Mouse (Mus musculus): Measurements from ENCODE around the gene Sorbs1. TPM values are rescaled to one million over a fixed set of nuclear protein-coding genes. Genes with fewer than 3 reads are reported as not detected.

Sorbs1 gene
- polyA plus RNA-seq, 1 experiment from 2014 or later, result 47.9 TPM

DNA sequence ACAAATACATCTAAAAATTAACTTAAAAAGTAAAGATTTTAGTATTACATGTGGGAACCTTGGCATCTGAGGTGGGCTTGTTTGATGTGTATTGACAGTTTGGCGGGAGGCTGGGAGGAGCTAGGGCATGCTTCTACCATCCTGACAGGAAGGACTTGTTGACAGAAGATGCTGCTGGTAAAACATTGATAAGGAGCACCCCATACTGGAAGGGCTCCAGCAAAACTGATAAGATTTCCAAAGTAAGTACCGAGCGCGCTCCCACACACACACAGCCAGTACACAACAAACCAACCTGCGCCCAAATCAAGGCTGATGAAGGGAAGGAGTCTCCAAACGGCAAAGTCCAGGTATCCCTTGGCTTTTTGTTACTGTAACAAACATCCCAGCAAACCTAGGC is 22.9 kb upstream of the Sorbs1 start:
- DNase-seq (ENCODE audit: low spot score), result no peak
- Histone ChIP-seq H3K36me3 (no peaks in the 10 kb centered on the region), H3K4me3 (no peak overlapping the region), H3K27ac (replicated peaks) (no peak overlapping the region), H3K9me3 (replicated peaks) (no peaks in the 10 kb centered on the region), H3K4me1 (no peaks in the 10 kb centered on the region), H3K27me3 (ENCODE audit: low read depth, poor library complexity, severe bottlenecking) (no peaks in the 10 kb centered on the region)
- WGBS, result 94% methylated on average over 6 of the region's 6 CpGs

GRCm38 (mm10) chr19:40532525-40532924 is 18.9 kb upstream of the Sorbs1 start:
- WGBS, result 83% methylated on average over 5 of the region's 5 CpGs

GRCm38 (mm10) chr19:40530323-40530722 is 16.7 kb upstream of the Sorbs1 start:
- DNase-seq (ENCODE audit: low spot score), result no peak
- H3K9me3 ChIP-seq (replicated peaks), result no peaks in the 10 kb centered on the region
- 91% methylated on average over 2 of the region's 2 CpGs for WGBS
- no peaks in the 10 kb centered on the region for H3K4me1 ChIP-seq
- no peaks in the 10 kb centered on the region for H3K36me3 ChIP-seq
- no peak overlapping the region for H3K27ac ChIP-seq (replicated peaks)
- H3K27me3 ChIP-seq (ENCODE audit: low read depth, poor library complexity, severe bottlenecking), result no peaks in the 10 kb centered on the region
- no peak overlapping the region for H3K4me3 ChIP-seq

More at GRCm38 (mm10) chr19:40532525-40532924, 18.9 kb upstream of the Sorbs1 start:
- DNase-seq (ENCODE audit: low spot score), result no peak
- Histone ChIP-seq H3K9me3 (replicated peaks) (no peaks in the 10 kb centered on the region), H3K4me1 (no peaks in the 10 kb centered on the region), H3K27me3 (ENCODE audit: low read depth, poor library complexity, severe bottlenecking) (no peaks in the 10 kb centered on the region), H3K27ac (replicated peaks) (no peak overlapping the region), H3K4me3 (no peak overlapping the region), H3K36me3 (no peaks in the 10 kb centered on the region)

GRCm38 (mm10) chr19:40528254-40528653 is 14.7 kb upstream of the Sorbs1 start:
- Histone ChIP-seq H3K4me1 (no peaks in the 10 kb centered on the region; the same call in 1 of the 2 replicates), H3K27me3 (ENCODE audit: low read depth, poor library complexity, severe bottlenecking) (no peaks in the 10 kb centered on the region), H3K9me3 (replicated peaks) (no peaks in the 10 kb centered on the region), H3K36me3 (no peaks in the 10 kb centered on the region), H3K4me3 (no peak overlapping the region), H3K27ac (replicated peaks) (no peak overlapping the region)
- no peak for DNase-seq (ENCODE audit: low spot score)

DNA sequence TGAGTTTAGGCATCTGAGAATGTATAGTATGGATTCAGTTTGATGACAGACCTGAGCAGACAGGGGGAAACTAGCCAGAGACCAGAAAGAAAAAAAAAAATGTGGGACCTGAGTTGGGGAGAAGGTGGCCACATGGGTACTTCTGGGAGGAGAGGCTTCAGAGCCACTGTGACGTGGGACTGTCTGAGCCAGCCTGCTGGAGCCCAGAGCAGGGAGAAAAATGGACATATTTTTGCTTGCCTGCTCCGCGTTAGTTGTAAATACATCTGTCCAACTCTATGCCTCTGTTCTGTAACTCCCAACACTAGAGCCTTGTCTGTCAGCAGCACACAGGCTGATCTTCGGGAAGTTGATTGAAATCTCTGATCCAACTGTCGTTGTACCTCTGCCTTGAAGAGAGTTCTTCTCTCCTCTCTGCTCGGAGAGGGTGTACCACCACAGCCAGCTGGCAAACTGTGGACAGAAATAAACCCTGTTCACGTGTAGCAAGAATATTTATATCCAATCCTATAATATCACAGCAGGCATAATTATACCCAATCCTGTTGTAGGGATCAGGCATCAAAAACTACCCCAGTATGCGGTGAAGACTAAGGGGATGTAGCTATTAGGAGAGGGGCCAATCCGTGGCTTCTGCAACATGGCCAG is 12.9 kb upstream of the Sorbs1 start:
- no peaks in the 10 kb centered on the region for H3K36me3 ChIP-seq
- no peaks in the 10 kb centered on the region for H3K9me3 ChIP-seq (replicated peaks)
- no peaks in the 10 kb centered on the region; the same call in 1 of the 2 replicates for H3K4me1 ChIP-seq
- DNase-seq (ENCODE audit: low spot score), result no peak
- H3K4me3 ChIP-seq, result no peak overlapping the region
- no peak overlapping the region for H3K27ac ChIP-seq (replicated peaks)
- H3K27me3 ChIP-seq (ENCODE audit: low read depth, poor library complexity, severe bottlenecking), result no peaks in the 10 kb centered on the region
- WGBS, result 89% methylated on average over 9 of the region's 9 CpGs

DNA sequence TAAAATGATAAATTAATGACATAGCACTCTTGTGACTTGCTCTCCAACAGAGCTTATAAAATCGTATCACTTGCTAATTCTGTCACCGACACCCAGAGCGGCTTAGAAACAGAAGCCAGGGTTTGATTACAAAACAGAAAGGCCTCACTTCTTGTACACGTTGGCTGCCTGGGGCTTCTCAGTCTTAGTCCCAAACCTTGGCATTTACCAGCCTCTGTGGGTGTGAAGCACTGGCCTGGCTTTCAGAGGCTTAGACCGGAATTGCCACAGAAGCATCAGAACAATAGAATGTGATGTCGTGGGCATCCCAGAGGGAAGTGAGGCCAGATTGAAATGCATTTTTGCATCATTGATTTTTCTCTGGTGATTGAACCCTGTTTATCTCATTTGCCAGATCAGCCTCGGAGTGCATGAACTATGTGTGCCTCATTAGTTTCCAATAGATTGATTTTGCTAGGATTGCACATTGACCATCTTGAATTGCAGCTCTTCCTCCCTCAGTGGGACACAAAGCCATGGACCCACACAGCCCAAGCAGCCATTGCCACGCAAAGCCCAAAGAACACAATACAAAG is 9.9 kb upstream of the Sorbs1 start:
- Histone ChIP-seq H3K27ac (replicated peaks) (no peak overlapping the region), H3K4me1 (no peaks in the 10 kb centered on the region; the same call in 1 of the 2 replicates), H3K9me3 (replicated peaks) (no peaks in the 10 kb centered on the region), H3K27me3 (ENCODE audit: low read depth, poor library complexity, severe bottlenecking) (no peaks in the 10 kb centered on the region), H3K4me3 (no peak overlapping the region), H3K36me3 (no peaks in the 10 kb centered on the region)
- WGBS, result 70% methylated on average over 8 of the region's 8 CpGs
- no peak for DNase-seq (ENCODE audit: low spot score)

DNA sequence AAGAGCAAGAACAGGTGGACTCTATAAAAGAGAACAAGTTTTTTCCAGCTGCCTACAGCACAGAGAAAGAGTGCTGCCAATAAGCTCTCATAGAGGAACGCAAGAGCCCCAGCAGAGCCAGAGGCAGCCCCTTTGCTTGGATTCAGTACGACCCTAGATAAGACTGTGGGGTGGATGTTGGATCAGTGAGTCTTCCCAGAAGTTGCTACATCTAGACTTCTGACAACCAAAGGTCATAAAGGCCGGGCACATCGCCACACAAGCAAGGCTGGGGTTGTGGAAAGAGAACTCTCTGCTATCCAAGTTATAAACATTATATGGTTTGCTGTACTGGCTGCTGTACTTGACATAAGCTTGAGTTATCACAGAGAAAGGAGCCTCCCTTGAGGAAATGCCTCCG is 6.8 kb upstream of the Sorbs1 start:
- Histone ChIP-seq H3K4me1 (no peaks in the 10 kb centered on the region; the same call in 1 of the 2 replicates), H3K4me3 (no peak overlapping the region), H3K36me3 (no peaks in the 10 kb centered on the region), H3K27ac (replicated peaks) (no peak overlapping the region), H3K9me3 (replicated peaks) (no peaks in the 10 kb centered on the region), H3K27me3 (ENCODE audit: low read depth, poor library complexity, severe bottlenecking) (no peaks in the 10 kb centered on the region)
- 91% methylated on average over 5 of the region's 5 CpGs for WGBS
- DNase-seq (ENCODE audit: low spot score), result no peak

DNA sequence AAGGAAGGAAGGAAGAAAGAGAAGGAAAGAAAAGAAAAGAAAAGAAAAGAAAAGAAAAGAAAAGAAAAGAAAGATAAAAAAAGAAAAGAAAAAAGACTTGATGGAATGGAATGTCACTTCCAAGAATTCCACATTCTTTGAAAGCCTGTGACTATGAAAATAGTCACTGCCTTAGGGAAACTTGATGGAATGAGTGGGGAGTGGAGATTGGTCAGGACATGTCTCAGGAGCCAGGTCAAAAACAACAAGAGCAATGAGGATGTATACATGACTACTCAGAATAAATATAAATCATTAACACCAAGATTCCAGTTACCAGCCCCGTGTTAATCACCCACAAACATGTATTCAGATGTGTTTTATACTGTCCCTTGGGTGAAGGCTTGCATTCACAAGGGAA is 5.1 kb upstream of the Sorbs1 start:
- no peaks in the 10 kb centered on the region; the same call in 1 of the 2 replicates for H3K4me1 ChIP-seq
- no peak for DNase-seq (ENCODE audit: low spot score)
- no peaks in the 10 kb centered on the region for H3K36me3 ChIP-seq
- no peak overlapping the region for H3K4me3 ChIP-seq
- H3K27ac ChIP-seq (replicated peaks), result no peak overlapping the region
- no peaks in the 10 kb centered on the region for H3K27me3 ChIP-seq (ENCODE audit: low read depth, poor library complexity, severe bottlenecking)
- no peaks in the 10 kb centered on the region for H3K9me3 ChIP-seq (replicated peaks)
- 74% methylated on average over 1 of the region's 1 CpGs for WGBS

GRCm38 (mm10) chr19:40515596-40515995 is 2.0 kb upstream of the Sorbs1 start:
- no peak for DNase-seq (ENCODE audit: low spot score)
- 95% methylated on average over 3 of the region's 3 CpGs for WGBS
- Histone ChIP-seq H3K36me3 (no peaks in the 10 kb centered on the region), H3K4me1 (peaks cover 13% of the 10 kb centered on the region), H3K27ac (replicated peaks) (no peak overlapping the region), H3K4me3 (no peak overlapping the region), H3K27me3 (ENCODE audit: low read depth, poor library complexity, severe bottlenecking) (no peaks in the 10 kb centered on the region), H3K9me3 (replicated peaks) (no peaks in the 10 kb centered on the region)

GRCm38 (mm10) chr19:40514376-40514775 is 797 bp upstream of the Sorbs1 start:
- Histone ChIP-seq H3K36me3 (no peaks in the 10 kb centered on the region), H3K27ac (replicated peaks) (no peak overlapping the region), H3K27me3 (ENCODE audit: low read depth, poor library complexity, severe bottlenecking) (no peaks in the 10 kb centered on the region), H3K4me1 (peaks cover 17% of the 10 kb centered on the region), H3K4me3 (no peak overlapping the region), H3K9me3 (replicated peaks) (no peaks in the 10 kb centered on the region)
- DNase-seq (ENCODE audit: low spot score), result no peak
- 78% methylated on average over 7 of the region's 7 CpGs for WGBS

DNA sequence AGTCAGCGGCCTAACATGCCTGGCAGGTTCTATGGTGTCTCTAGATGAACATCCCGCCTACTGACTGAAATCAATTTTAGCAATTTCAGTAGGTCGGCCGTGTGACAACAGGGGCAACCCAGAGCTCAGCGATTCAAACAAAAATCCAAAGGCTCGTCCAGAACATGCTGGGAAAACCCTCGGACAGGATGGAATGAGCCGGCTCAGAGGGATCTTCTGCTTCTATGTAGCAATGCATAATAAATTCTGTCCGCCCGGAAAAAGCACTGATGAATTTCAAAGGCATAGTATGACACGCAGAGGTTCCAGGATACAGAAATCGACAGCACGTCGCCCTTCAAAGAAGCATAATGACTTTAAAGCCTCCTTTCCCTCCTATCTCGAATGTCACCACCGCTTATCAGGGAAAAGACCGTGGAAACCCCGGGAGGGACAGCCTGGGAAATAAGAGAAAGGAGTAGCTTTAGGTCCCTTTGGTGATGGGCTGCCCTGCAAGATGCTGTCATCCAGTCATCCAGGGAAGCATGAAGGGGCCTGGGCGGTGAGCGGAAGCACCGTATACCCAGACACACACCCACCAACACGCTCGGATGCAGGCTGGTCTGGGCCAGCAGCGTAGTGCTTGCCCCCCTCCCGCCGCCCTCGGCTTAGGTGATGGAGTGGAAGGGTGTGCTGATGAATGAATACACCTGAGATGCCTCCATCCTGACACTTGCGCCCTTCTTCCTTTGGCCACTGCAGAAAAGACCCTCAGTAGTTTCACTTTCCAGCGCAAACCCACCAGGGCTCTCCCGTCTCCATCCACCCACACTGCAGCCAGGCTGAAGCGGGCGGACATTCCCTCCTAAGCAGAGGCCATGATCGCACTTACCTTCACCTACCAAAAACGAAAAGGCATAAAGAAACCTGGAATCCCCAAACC is 818 bp downstream of the Sorbs1 start:
- Histone ChIP-seq H3K9me3 (replicated peaks) (no peaks in the 10 kb centered on the region), H3K4me1 (peaks cover 21% of the 10 kb centered on the region), H3K27me3 (ENCODE audit: low read depth, poor library complexity, severe bottlenecking) (no peaks in the 10 kb centered on the region), H3K27ac (replicated peaks) (peak overlapping the region; percentile 89), H3K4me3 (peak overlapping the region; percentile 85), H3K36me3 (no peaks in the 10 kb centered on the region)
- 2% methylated on average over 34 of the region's 34 CpGs for WGBS
- DNase-seq (ENCODE audit: low spot score), result peak; percentile 60

GRCm38 (mm10) chr19:40511679-40512309 is 1.8 kb downstream of the Sorbs1 start:
- H3K27ac ChIP-seq (replicated peaks), result no peak overlapping the region; the same call in 1 of the 2 replicates
- WGBS, result 28% methylated on average over 5 of the region's 5 CpGs
- H3K4me1 ChIP-seq, result peaks cover 21% of the 10 kb centered on the region
- DNase-seq (ENCODE audit: low spot score), result no peak
- H3K9me3 ChIP-seq (replicated peaks), result no peaks in the 10 kb centered on the region
- no peaks in the 10 kb centered on the region for H3K36me3 ChIP-seq
- H3K4me3 ChIP-seq, result peak overlapping the region; percentile 85
- H3K27me3 ChIP-seq (ENCODE audit: low read depth, poor library complexity, severe bottlenecking), result no peaks in the 10 kb centered on the region
